Comparison of ENCODE assay signal across 9 mouse cellular contexts in the genomic region with DNA sequence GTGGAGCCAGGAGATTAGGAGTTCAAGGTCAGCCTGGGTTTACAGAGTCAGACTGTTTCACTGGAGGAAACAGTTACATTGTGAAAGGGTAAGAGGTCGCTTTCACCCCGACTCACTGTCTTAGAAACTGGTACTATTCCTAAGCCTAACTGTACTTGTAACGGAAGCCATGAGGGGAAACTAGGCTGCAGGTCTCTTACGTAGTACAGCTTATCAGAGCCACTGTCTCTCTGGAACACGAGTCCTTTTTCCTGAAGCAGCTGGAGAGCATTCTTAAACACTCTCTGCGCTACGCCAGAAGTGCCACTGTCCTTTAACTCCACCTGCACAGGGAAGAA. TPM values are rescaled to one million over a fixed set of nuclear protein-coding genes. Genes with fewer than 3 reads are reported as not detected.
DNase-seq lines count a peak whose midpoint lies in the region; ATAC-seq and TF ChIP-seq lines count a peak whose summit lies in the region.
"Had no signal": no experiment of that assay in that cellular context is flagged by ENCODE, and none has a peak within 500 bp of the region (broad histone marks: within the 10 kb centered on the region; RNA-seq: fewer than 3 reads in every experiment).

No protein-coding gene starts in this region.

- H3K27ac ChIP-seq in kidney, embryonic 15.5 days, result peak overlapping the region; percentile 93
- peak overlapping the region; percentile 90 for H3K27ac ChIP-seq in brown adipose tissue, adult 24 weeks (replicated peaks; ENCODE audit: low read depth, low read length)
- H3K27ac ChIP-seq in heart, postnatal 0 days (ENCODE audit: low read depth), result peak overlapping the region; percentile 86

- no peaks in the 10 kb centered on the region for H3K27me3 ChIP-seq in kidney, embryonic 15.5 days
- H3K27me3 ChIP-seq in heart, postnatal 0 days (ENCODE audit: control insufficient read depth, insufficient read depth, low read length), result no peaks in the 10 kb centered on the region

- no peak for TF ChIP-seq CTCF in heart, postnatal 0 days (IDR thresholded peaks at IDR 0.05; ENCODE audit: low read depth)

- no peak for TF ChIP-seq EP300 in heart, postnatal 0 days (IDR thresholded peaks at IDR 0.05; ENCODE audit: low read depth)

- no peak overlapping the region for H3K4me3 ChIP-seq in kidney, embryonic 15.5 days (replicated peaks)
- no peak overlapping the region for H3K4me3 ChIP-seq in brown adipose tissue, adult 24 weeks (ENCODE audit: insufficient read depth, low read depth, low read length)
- H3K4me3 ChIP-seq in heart, postnatal 0 days (ENCODE audit: low read depth, low read length), result no peak overlapping the region

- no peaks in the 10 kb centered on the region for H3K9me3 ChIP-seq in kidney, embryonic 15.5 days (replicated peaks)
- H3K9me3 ChIP-seq in heart, postnatal 0 days (replicated peaks; ENCODE audit: control insufficient read depth, low read length), result no peaks in the 10 kb centered on the region

- peak overlapping the region; percentile 32 for H3K4me2 ChIP-seq in kidney, embryonic 15.5 days
- peak overlapping the region; percentile 37; the same call in 1 of the 2 replicates for H3K4me2 ChIP-seq in heart, postnatal 0 days (ENCODE audit: low read depth, low read length)

- H3K36me3 ChIP-seq in kidney, embryonic 15.5 days, result peaks cover 25% of the 10 kb centered on the region
- 0 out of 2 replicates have a peak, but pooled peaks cover 3% of the 10 kb centered on the region for H3K36me3 ChIP-seq in heart, postnatal 0 days (replicated peaks; ENCODE audit: control insufficient read depth, insufficient read depth, low read length)

- DNase-seq in kidney, postnatal 14 days, result no peak
- no peak for DNase-seq in heart, postnatal 0 days (ENCODE audit: low spot score)
- peak; percentile 32 for DNase-seq in lung, postnatal 36 days
- DNase-seq in left cerebral cortex, adult 18-20 months (ENCODE audit: low spot score in 2 of 2), result no peak
- no peak for DNase-seq in adrenal gland, adult 2 months
- DNase-seq in urinary bladder, adult 18-20 months (ENCODE audit: low spot score in 2 of 2), result no peak
- DNase-seq: cerebellum, postnatal 10 days had no signal

- WGBS in kidney, embryonic 15.5 days, result 75% methylated on average over 7 of the region's 7 CpGs
- WGBS in heart, postnatal 0 days, result 42% methylated on average over 7 of the region's 7 CpGs

- H3K4me1 ChIP-seq in kidney, embryonic 15.5 days, result peaks cover 73% of the 10 kb centered on the region
- H3K4me1 ChIP-seq in brown adipose tissue, adult 24 weeks (ENCODE audit: control insufficient read depth, insufficient read depth, insufficient read length, low read length), result peaks cover 23% of the 10 kb centered on the region
- peaks cover 40% of the 10 kb centered on the region for H3K4me1 ChIP-seq in heart, postnatal 0 days (ENCODE audit: control insufficient read depth, insufficient read depth)

- ATAC-seq in kidney, embryonic 15.5 days (replicated peaks; ENCODE audit: low FRiP score), result no peak
- no peak for ATAC-seq in heart, postnatal 0 days (ENCODE audit: insufficient read depth, low read depth)

- no peak overlapping the region for H3K9ac ChIP-seq in kidney, embryonic 15.5 days
- no peak overlapping the region for H3K9ac ChIP-seq in heart, postnatal 0 days (replicated peaks; ENCODE audit: low read depth, low read length)

RNA-seq across cellular contexts. Expression of a gene that starts 27.2 kb away (rescaled TPM):
- 47.1 and 51.0 TPM in 2 replicates for polyA plus RNA-seq in kidney, embryonic 15.5 days (2015; fragmentation: Nextera tagmentation; extraction: Ambion mirVana)
- 4.2 and 13.2 TPM in 2 replicates for polyA plus RNA-seq in brown adipose tissue, adult 24 weeks (2012; ENCODE audit: insufficient read depth, insufficient read length, missing spikeins)
- total RNA-seq in heart, postnatal 0 days (2014; rRNA removed; ENCODE audit: low replicate concordance), result 26.1 and 71.6 TPM in 2 replicates
- 20.1 and 21.6 TPM in 2 replicates for polyA plus RNA-seq in heart, postnatal 0 days (2015; fragmentation: Nextera tagmentation; extraction: Ambion mirVana)
- total RNA-seq in left cerebral cortex, adult 18-20 months (2021), result 10 to 100 TPM; 24.9 to 25.3 TPM
- 10 to 100 TPM in 1 of 2 experiments, 1 to 10 TPM in 1; 8.3 to 11.9 TPM for total RNA-seq in adrenal gland, adult 2 months (2021)
- 10.8 TPM in 2 replicates for polyA plus RNA-seq in adrenal gland, adult 2 months (2012; rRNA removed)

RNA-seq across cellular contexts. Expression of a gene that starts 45.9 kb away (rescaled TPM):
- 5.5 and 6.4 TPM in 2 replicates for polyA plus RNA-seq in kidney, embryonic 15.5 days (2015; fragmentation: Nextera tagmentation; extraction: Ambion mirVana)
- polyA plus RNA-seq in brown adipose tissue, adult 24 weeks (2012; ENCODE audit: insufficient read depth, insufficient read length, missing spikeins), result 86.1 and 119 TPM in 2 replicates
- total RNA-seq in heart, postnatal 0 days (2014; rRNA removed; ENCODE audit: low replicate concordance), result 45.0 and 47.2 TPM in 2 replicates
- polyA plus RNA-seq in heart, postnatal 0 days (2015; fragmentation: Nextera tagmentation; extraction: Ambion mirVana), result 2.9 and 3.4 TPM in 2 replicates
- total RNA-seq in left cerebral cortex, adult 18-20 months (2021), result 10 to 100 TPM; 31.8 to 32.4 TPM
- 10 to 100 TPM; 68.2 to 90.0 TPM for total RNA-seq in adrenal gland, adult 2 months (2021)
- 33.1 and 61.0 TPM in 2 replicates for polyA plus RNA-seq in adrenal gland, adult 2 months (2012; rRNA removed)
